Mouse (Mus musculus) adrenal gland, adult (tissue): ENCODE measurements around the gene Aip.

Source experiments
- DNase-seq, 2 experiments: peaks; one replicate each; pipeline ENCODE4 v3.0.0; 2022 to 2023; ENCODE audit warnings: low spot score in 1 of 2; ENCODE audit not compliant: inconsistent age in 2 of 2

Aip gene

DNA sequence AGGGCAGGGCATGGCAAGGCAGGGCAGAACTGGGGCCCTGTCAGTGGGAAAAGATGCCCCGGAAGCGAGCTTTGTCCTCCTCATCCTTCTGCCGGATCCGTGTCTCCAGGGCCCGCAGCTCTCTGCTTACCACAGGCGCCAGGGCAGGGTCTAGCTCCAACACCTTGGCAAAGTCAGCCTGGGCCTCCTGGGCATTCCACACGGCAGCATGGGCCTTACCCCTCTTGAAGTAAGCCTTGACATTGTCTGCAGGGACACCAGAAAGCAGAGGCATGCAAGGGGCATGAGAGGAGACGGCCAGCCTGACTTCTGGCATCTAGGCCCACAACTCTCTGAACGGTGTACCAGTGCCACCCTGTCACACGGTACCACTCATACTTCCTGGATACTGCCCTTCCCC is 11.1 kb downstream of the Aip start:
- no peak for DNase-seq

- DNase-seq, result peak; percentile 67 to 87
Observed at GRCm38 (mm10) chr19:4113806-4114230, 11.8 kb downstream of the Aip start.

DNA sequence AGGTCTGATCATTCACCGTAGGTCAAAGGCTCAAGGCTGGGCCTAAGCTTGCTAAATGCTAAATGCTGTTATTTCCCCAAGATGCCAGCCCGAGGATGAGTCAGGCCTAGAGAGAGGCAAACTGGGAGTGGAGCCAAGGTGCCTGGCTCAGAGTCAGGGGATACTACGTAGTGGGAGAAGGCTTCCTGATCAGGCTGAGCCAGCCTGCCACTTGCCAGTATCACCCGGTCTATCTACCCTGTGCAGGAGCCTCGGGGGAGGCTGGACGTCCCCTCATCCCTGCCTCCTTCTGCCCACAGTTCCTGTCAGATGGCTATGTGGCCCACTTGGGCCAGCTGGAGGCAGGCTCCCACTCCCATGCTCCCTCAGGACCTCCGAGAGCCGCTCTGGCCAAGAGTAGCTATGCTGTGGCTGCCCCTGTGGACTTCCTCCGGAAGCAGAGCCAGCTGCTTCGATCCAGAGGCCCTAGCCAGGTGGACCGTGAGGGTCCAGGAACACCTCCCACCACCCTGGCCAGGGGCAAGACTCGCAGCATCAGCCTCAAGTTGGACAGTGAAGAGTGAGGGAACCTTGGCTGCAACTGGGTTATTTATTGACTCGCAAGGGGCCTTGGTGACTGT is 12.4 kb downstream of the Aip start:
- DNase-seq, result peak; percentile 98 to 99

DNA sequence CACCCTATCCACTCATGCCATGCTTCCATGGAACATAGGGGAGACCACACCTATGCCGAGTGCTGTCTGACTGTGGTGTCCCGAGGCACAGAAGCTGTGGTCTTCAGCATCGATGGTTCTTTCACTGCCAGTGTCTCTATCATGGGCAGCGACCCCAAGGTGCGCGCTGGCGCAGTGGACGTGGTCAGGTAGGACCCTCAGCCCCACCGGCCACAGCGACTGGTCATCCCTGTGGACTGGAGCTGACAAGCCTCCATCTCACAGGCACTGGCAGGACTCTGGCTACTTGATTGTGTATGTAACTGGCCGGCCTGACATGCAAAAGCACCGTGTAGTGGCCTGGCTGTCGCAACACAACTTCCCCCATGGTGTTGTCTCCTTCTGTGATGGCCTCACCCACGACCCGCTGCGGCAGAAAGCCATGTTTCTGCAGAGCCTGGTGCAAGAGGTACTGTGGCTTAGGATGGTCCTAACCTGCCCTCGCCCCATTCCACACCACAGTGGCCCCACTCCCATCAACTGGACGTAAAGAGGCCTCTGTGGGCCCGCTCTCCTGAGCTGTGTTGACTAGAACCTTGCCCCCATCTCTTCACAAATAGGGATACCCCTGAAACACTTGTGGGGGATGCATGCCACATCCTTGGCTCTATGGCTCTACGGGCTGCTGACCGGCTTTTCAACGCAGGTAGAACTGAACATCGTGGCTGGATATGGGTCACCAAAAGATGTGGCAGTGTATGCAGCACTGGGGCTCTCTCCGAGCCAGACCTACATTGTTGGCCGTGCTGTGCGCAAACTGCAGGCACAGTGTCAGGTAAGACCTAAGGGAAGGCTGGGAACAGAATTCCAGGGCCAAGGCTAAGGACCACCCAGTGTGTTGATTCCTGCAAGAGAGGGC is 13.3 kb downstream of the Aip start:
- DNase-seq, result peak; percentile 45 to 63

DNA sequence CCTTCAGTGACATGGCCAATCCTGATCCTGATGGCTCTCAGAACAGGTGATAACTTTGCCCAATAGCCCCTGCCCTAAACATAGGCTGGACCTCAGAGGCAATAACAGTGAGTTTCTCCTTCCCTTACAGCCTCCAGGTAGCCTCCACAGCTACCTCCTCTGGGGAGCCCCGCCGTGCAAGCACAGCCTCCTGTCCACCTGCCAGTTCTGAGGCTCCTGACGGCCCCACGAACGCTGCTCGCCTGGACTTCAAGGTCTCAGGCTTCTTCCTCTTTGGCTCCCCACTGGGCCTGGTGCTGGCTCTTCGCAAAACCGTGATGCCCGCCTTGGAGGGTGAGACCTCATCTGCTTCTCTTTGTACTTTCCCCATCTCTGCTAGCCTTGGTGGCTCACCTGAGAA is 17.1 kb downstream of the Aip start:
- DNase-seq, result no peak

DNA sequence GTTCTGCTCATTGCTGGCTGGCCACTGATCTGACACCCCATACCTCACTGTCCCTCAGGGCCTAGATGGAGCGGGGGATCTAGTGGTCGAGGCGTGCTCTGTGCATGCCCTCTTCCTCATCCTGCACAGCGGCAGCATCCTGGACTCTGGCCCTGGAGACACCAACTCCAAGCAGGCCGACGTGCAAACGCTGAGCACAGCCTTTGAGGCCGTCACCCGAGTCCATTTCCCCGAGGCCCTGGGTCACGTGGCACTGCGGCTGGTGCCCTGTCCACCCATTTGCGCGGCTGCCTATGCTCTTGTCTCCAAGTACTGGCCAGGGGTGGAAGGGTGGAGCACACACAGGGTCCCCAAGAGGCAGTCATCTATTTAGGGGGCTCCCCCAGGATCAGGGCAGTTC is 19.0 kb downstream of the Aip start:
- DNase-seq, result no peak

GRCm38 (mm10) chr19:4104675-4105194 is 20.9 kb downstream of the Aip start:
- no peak for DNase-seq

GRCm38 (mm10) chr19:4103792-4104191 is 21.9 kb downstream of the Aip start:
- no peak for DNase-seq

DNA sequence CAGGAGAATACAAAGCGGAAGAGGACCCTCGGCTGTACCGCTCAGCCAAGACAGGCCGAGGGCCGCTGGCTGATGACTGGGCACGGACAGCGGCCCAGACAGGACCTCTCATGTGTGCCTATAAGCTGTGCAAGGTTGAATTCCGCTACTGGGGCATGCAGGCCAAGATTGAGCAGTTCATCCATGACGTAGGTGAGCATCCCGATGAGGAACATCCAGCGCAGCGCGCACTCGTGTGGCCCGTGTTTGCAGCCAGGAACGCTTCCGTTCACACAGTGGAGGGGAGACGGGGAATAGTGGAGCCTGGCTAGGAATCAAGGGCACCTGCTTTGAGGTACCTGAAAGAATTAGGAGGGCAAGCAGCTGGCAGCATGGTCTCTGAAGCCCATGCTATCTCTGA is 22.4 kb downstream of the Aip start:
- no peak for DNase-seq

- DNase-seq, result no peak
Observed at GRCm38 (mm10) chr19:4102626-4103025, 23.0 kb downstream of the Aip start.

DNA sequence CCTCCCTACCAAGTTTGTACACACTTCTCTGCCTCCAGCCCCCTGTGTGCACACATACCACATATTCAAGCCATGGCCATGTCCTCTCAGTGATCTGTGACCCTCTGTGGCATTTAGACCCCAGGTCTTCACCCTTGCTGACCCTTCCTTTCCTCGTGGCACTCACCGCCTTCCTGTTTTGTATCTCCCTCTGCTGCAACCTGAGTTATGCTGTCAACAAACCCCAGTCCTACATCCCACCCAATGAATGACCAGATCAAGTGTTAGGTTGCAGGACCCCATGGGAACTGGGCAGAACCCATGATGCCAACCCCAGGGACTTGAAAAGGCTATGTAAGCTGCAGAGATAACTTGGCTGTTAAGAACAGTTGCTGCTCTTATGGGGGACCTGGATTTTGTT is 23.6 kb downstream of the Aip start:
- no peak for DNase-seq

- no peak for DNase-seq
Observed at GRCm38 (mm10) chr19:4101466-4101865, 24.2 kb downstream of the Aip start.

DNA sequence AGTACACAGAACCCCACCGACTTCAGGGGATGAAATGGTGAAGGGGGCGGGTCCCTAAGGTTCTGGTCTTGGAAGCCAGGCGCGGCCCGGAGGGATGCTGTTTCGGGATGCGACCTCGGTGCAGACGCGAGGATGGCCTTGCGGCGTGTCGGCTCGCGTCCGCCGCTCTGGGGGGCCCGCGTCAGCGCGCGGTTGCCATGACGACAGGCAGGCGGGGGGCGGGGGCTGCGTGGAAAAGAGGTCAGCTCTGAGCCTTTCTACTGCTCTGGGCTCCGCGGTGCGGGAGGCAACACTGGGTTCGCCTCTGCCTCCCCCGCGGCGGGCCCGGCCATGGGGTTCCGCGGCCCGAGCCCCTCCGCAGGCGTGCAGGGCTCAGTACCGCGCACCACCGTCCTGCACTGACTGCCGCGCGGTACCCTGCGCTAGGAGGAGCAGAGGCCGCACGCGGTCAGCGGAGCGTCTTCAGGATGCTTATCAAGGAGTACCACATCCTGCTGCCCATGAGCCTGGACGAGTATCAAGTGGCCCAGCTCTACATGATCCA is 24.9 kb downstream of the Aip start:
- DNase-seq, result peak; percentile 80 to 88

DNA sequence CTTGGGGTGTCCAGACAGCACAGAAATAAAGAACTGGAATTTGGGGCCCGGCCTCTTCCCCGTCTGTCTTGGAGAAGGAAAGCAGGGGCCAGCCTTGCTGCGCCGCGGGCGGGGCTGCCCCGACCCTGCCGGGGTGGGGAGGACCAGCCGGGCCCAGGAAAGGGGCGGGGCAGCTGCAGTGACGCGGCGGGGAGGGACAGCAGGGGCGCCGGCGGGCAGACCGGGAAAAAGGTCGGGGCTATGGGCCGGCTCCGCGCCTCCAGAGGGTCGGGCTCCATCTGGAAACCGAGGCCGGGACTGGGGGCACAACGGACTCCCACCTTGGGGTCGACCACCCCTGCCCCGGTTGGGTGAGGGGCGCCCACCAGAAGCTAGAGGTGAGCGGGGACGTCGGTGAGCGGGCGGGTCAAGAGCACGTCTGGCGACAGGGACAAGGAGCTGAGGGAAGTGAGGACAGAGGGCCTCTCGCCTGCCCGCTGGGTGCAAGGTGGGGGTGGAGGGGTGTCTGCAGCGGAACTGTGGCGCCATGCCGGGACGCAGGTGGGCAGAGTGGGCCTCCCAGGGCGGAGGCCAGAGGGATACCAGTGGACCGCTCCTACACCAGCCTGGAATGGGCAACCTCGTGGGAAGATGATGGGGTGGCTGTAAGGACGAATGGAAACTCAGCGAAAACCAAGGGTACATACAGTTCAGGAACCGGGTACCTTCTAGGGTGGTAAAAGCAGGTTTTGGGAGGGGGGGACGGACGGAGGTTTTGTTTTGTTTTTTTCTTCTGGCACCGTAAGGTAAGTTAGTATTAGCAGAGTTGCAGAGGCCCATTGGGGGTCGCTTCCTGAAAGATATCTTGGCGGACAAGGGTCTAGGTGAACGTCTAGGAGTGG is 25.6 kb downstream of the Aip start, which contains the start of gene Pitpnm1:
Pitpnm1 (plus strand) TSS at position 162 of the 881 bp plus-strand sequence.
- peak; percentile 89 to 95 for DNase-seq

GRCm38 (mm10) chr19:4099056-4099455 is 26.6 kb downstream of the Aip start:
- peak; percentile 93 to 98 for DNase-seq

- peak; percentile 73 to 84 for DNase-seq
Observed at GRCm38 (mm10) chr19:4098426-4098825, 27.2 kb downstream of the Aip start.

- DNase-seq, result no peak
Observed at GRCm38 (mm10) chr19:4097441-4097825, 28.2 kb downstream of the Aip start.

DNA sequence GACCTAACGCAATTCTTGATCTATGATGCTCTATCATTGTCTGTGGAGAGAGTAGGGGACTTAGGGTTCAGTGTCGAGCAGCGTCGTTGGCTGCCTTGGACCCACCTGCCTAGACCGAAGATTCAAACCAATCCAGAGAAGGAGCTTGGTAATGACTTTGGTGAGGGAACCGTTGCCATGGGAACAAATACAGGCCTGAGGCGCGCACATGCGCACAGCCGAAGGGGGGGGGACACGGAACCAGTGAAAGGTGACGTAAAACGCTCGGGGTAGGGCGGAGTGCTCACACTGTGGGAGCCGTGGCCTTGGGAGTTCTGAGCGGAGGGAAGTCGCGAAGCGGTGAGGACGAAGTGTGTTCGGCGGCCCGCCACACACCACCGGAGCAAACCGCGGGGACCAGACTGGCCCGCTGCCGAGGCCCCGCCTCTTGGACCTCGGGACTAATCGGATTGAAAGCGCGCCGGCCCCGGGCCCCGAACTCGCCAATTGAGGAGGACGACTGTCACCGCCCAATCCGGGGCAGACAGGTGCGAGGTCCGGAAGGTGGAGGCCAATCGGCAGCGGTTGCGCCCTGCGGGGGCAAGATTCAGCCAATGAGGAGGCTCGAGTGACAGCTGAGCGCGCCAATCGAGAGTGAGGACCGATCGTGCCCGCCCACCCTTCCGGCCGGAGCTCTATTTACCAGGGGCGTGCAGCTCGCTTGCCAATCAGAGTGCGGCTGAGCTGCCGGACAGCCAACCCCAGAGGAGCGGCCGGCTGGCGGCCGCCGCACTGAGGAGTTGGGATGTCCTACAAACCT is 28.8 kb downstream of the Aip start, which contains the start of gene Cdk2ap2:
Cdk2ap2 (plus strand) TSS at position 541 of the 799 bp plus-strand sequence.
- peak; percentile 100 for DNase-seq

- no peak for DNase-seq
Observed at GRCm38 (mm10) chr19:4095802-4096201, 29.9 kb downstream of the Aip start.

GRCm38 (mm10) chr19:4094774-4095303 is 30.8 kb downstream of the Aip start:
- no peak for DNase-seq
